Mouse (Mus musculus): Measurements from ENCODE around the gene Mymx. TPM values are rescaled to one million over a fixed set of nuclear protein-coding genes. Genes with fewer than 3 reads are reported as not detected.

Gene Mymx
- polyA plus RNA-seq, 1 experiment, result not detected

DNA sequence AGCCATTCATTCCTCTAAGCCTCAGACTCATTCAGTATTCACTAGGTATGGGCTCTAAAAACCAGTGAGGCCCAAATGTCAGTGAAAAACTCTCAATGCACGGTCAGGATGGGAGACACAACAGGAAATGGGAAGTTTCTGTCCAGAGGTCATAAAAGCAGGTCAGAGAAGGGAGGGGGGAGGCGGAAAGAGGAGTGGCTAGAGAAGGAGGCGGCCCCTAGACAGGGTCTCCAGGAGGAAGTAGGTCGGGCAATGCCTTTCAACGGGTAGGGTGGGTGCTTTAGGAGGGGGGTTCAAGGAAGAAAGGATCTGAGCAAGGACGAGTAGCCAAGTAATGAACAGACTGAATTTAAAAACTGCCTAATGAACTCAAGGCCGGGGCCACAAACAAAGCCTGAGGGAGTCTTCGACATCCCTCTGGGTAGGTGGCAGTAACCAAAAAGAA is 17.1 kb upstream of the Mymx start:
- Histone ChIP-seq H3K4me1 (ENCODE audit: control insufficient read depth, insufficient read depth, insufficient read length, low read length) (peaks cover 8% of the 10 kb centered on the region), H3K27ac (replicated peaks; ENCODE audit: low read depth, low read length) (peak overlapping the region; percentile 83), H3K4me3 (ENCODE audit: insufficient read depth, low read depth, low read length) (peak overlapping the region; percentile 54)

DNA sequence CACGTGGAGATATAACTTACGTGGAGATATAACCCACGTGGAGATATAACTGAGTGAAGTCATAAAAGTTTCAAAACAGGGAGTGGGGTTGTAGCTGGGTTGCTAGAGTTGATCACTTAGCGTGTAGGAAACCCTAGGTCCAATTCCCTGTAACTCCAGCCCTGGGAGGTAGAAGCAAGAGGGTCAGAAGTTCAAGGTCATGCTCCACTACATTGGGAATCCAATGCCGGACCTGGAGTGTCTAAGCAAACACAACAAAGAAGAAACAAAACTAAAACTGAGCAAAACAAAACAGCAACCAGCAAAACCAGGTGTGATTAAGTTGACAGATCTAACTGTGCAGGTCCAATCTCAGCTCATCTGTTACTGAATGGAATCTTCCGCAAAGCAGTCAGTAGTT is 15.8 kb upstream of the Mymx start:
- Histone ChIP-seq H3K4me3 (ENCODE audit: insufficient read depth, low read depth, low read length) (no peak overlapping the region), H3K4me1 (ENCODE audit: control insufficient read depth, insufficient read depth, insufficient read length, low read length) (peaks cover 8% of the 10 kb centered on the region), H3K27ac (replicated peaks; ENCODE audit: low read depth, low read length) (no peak overlapping the region)

DNA sequence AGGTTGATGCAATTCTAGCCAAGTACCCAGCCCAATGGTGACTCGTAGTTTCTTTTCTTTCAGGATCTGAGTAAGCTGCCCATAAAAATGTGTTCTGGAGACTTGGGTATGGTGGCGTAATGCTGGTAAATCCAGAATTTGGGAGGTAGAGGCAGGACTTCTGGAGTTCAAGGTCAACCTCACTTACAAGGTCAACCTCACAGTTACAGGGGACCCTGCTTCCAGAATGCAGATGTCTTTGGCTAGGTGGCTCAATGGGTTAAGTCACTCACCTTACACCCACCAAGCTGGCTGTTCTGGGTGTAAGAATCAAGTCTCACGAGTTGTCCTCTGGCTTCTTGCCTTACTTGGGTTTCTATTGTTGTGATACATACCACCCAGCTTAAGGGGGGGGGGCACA is 14.8 kb upstream of the Mymx start:
- no peak overlapping the region for H3K27ac ChIP-seq (replicated peaks; ENCODE audit: low read depth, low read length)
- H3K4me3 ChIP-seq (ENCODE audit: insufficient read depth, low read depth, low read length), result no peak overlapping the region
- peaks cover 8% of the 10 kb centered on the region for H3K4me1 ChIP-seq (ENCODE audit: control insufficient read depth, insufficient read depth, insufficient read length, low read length)

DNA sequence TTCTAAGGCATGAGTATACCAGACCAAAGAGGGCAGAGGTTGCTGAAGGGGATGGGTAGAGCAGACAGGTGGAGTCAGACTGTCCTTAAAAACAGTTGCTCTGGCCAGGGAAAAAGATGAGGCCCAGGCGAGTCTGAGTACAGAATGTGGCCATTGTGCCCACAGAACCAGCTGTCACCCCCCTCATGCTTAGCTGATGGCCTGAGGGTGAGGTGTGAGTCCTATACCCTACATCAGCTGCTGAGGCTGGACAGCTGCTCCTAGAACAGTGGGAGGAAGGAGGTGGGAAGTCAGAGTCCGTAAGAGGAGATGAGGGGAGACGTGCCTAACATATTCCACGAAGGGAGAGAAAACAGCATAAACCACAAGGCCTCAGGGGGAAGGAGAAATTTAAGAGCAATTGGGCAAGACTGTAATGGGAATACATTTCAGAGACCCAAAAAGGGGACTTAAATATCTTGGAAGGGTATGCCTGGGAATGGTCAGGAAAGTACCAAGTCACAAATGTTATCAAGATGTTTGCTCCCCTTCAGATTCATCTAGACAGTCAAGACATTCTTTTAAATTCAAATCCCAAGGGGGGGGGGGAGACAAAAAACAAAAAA is 14.2 kb upstream of the Mymx start:
- peaks cover 8% of the 10 kb centered on the region for H3K4me1 ChIP-seq (ENCODE audit: control insufficient read depth, insufficient read depth, insufficient read length, low read length)
- no peak overlapping the region for H3K27ac ChIP-seq (replicated peaks; ENCODE audit: low read depth, low read length)
- no peak overlapping the region for H3K4me3 ChIP-seq (ENCODE audit: insufficient read depth, low read depth, low read length)

DNA sequence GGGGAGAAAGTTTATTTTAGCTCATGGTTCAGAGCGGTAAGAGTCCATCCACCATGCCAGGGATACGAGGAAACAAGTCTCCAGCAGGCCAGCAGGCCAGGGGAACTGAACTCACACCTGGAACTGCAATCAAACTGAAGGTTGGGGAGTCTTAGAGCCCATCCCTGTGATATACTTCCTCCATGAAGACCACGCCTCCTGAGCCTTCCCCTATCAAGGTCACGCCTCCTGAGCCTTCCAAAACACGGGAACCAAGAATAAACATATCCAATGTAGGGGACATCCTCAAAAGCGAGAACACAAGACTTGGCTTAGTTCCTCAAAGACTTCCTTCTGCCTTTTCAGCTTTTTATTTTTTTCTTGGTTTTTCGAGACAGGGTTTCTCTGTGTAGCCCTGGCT is 11.0 kb upstream of the Mymx start:
- Histone ChIP-seq H3K27ac (replicated peaks; ENCODE audit: low read depth, low read length) (no peak overlapping the region), H3K4me1 (ENCODE audit: control insufficient read depth, insufficient read depth, insufficient read length, low read length) (peaks cover 3% of the 10 kb centered on the region; the same call in 1 of the 2 replicates), H3K4me3 (ENCODE audit: insufficient read depth, low read depth, low read length) (no peak overlapping the region)

DNA sequence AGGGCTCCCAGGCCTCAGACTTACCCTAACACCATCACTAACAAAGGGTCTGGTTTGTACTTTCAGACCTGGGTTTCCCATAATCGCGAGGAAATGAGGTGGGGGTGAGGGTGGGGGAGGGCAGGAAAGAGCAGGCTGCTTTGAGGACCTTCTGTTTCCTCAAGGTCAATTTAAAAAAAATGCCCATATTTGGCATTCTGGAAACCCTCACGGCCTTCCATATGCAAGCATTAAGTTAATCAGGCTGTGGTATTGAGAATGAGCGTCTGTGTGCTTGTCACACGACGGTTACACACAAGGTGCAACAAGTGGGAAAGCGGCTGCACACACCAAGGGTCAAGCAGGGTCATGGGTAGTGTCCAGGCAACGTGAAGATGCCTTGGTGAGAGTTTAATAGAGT is 10.1 kb upstream of the Mymx start:
- Histone ChIP-seq H3K4me3 (ENCODE audit: insufficient read depth, low read depth, low read length) (no peak overlapping the region), H3K4me1 (ENCODE audit: control insufficient read depth, insufficient read depth, insufficient read length, low read length) (peaks cover 3% of the 10 kb centered on the region; the same call in 1 of the 2 replicates), H3K27ac (replicated peaks; ENCODE audit: low read depth, low read length) (no peak overlapping the region)

DNA sequence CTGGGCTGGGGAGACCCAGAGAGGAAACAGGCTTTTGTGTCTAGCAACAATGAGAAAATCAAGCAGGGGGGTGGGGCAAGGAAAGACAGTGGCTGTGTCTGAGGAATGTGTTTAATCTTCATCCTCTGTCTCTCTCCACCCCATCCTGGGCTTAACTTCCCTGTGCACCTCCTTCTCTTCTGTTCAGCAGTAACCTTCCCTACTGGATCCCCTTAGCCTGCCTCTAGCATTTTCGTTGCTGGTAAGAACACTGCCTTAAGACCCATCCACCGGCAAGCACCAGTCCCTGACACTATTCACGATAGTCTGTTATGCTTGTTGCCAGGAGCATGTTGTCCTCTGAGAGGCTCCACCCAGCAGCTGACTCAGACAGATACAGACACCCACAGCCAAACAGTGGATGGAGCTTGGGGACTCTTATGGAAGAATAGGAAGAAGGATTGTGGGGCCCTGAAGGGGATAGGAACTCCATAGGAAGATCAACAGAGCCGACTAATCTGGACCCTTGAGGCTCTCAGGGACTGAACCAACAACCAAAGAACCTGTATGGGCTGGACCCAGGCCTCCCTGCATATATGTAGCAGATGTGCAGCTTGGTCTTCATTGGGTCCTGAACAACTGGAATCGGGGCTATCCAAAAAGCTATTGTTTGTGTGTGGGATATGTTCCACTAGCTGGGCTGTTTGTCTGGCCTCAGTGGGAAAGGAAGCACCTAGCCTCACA is 8.4 kb upstream of the Mymx start:
- peak overlapping the region; percentile 13; the same call in 1 of the 2 replicates for H3K27ac ChIP-seq (replicated peaks; ENCODE audit: low read depth, low read length)
- peaks cover 3% of the 10 kb centered on the region; the same call in 1 of the 2 replicates for H3K4me1 ChIP-seq (ENCODE audit: control insufficient read depth, insufficient read depth, insufficient read length, low read length)
- H3K4me3 ChIP-seq (ENCODE audit: insufficient read depth, low read depth, low read length), result no peak overlapping the region

DNA sequence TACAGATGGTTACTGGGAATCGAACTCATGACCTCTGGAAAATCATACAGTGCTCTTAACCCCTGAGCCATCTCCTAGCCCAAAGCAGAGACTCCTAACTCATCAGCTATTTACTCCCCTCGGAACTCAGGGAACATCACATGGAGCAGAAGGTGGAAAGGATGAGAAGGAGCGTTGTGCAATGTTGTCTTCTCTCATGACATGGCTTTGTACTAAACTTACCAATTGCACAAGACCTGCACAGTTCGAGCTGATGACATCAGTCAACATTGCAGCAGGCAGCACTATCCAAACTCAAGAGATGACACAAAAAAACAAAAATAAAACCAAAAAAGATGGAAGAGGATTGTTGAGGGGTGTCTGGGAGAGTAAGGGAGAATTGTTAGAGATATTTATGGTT is 6.5 kb upstream of the Mymx start:
- Histone ChIP-seq H3K27ac (replicated peaks; ENCODE audit: low read depth, low read length) (no peak overlapping the region), H3K4me1 (ENCODE audit: control insufficient read depth, insufficient read depth, insufficient read length, low read length) (peaks cover 3% of the 10 kb centered on the region; the same call in 1 of the 2 replicates), H3K4me3 (ENCODE audit: insufficient read depth, low read depth, low read length) (no peak overlapping the region)

DNA sequence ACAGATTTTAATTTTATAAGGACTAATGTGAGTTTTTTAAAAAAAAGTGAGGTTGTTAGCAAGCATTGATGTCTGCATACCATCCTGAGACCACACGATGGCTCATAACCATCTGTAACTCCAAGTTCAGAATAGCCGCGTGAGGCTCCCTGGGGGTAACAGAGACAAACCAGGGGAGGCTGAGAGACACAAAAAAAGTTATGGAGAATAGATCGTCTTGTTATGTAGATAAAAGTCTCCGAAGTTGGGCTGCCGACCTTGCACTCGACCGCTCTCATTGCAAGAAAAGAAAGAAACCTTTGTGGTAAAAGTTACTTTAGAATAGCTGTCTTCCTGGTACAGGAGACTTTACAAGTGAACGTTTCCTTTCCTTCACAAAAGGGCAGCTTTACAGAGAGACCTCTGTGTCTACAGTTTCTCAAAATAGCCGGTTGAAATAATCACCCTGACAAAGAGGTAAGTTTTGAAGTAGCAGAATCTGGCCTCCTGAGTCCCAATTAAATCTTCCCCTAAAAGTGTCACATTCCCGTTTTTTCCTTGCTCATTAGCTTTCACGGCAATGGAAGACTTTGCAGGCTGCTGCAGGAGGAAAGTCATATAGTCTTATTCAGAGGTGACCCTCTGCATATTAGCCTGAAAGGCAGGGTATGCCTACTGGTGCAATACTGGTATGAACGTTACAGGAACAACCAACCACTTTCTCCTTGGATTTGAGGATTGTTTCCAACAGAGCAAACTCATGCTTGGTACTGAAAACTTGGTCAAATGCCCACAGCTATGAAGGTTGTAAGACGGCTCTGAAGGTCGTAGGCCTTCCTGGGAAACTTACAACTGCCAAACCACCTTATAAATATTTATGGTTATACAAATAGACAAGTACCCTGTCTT is 5.3 kb upstream of the Mymx start:
- Histone ChIP-seq H3K4me3 (ENCODE audit: insufficient read depth, low read depth, low read length) (no peak overlapping the region), H3K4me1 (ENCODE audit: control insufficient read depth, insufficient read depth, insufficient read length, low read length) (peaks cover 3% of the 10 kb centered on the region; the same call in 1 of the 2 replicates), H3K27ac (replicated peaks; ENCODE audit: low read depth, low read length) (no peak overlapping the region)

DNA sequence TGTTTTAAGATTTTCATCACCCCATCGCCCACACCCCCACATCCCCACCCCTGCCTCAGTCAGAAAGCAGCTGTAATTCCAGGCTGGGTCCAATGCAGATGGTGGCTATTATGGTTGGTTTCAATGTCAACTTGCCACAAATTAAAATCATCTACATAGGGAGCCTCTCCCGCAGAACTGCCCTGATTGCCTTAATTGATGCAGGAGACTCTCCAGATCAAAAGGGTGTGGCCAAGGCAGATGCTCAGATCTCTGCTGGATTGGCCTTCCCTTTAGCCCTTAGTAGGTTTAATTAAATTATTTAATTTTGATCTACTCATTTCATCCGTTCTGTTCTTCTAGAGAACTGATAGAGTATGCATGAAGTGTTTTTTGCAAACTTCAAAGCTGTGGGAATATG is 1.1 kb upstream of the Mymx start:
- peaks cover 3% of the 10 kb centered on the region; the same call in 1 of the 2 replicates for H3K4me1 ChIP-seq (ENCODE audit: control insufficient read depth, insufficient read depth, insufficient read length, low read length)
- no peak overlapping the region for H3K27ac ChIP-seq (replicated peaks; ENCODE audit: low read depth, low read length)
- no peak overlapping the region for H3K4me3 ChIP-seq (ENCODE audit: insufficient read depth, low read depth, low read length)

DNA sequence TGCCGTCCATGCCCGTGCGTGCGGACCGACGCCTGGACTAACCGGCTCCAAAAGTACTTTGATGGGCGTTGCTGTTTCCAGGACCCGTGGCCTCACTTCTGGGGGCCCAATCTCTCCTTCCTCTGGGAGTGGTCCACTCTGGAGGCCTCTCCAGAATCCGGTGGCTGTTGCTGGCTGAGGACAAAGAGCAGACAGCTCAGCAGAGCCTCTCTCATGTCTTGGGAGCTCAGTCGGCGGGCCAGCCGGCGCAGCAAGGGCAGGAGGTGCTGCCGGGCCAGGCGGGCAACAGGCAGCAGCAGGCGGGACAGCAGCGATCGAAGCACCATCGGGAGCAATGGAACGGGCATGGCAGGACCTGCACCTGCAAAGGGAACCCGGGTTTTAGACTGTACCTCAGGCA is 577 bp downstream of the Mymx start:
- H3K27ac ChIP-seq (replicated peaks; ENCODE audit: low read depth, low read length), result no peak overlapping the region
- no peak overlapping the region for H3K4me3 ChIP-seq (ENCODE audit: insufficient read depth, low read depth, low read length)
- H3K4me1 ChIP-seq (ENCODE audit: control insufficient read depth, insufficient read depth, insufficient read length, low read length), result peaks cover 8% of the 10 kb centered on the region; the same call in 1 of the 2 replicates

DNA sequence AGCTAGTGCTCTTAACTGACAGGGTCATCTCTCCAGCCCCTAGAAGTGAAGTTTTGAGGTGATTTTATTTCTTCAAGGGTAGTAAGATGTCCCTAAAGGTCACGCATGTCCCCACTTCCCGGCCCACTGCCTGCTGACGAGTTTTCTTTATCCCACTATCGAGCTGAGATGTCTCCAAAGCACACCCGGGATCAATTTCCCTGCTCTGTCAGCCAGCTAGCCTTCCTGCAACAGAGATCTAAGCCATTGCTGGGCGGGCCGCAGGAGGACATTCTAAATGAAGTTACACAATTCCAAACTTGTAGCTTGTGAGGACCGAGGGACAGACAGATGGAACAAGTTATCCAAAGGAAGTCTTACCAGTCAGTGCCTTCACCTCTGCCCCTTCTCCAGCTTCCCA is 1.6 kb downstream of the Mymx start:
- Histone ChIP-seq H3K4me3 (ENCODE audit: insufficient read depth, low read depth, low read length) (no peak overlapping the region), H3K27ac (replicated peaks; ENCODE audit: low read depth, low read length) (no peak overlapping the region), H3K4me1 (ENCODE audit: control insufficient read depth, insufficient read depth, insufficient read length, low read length) (peaks cover 8% of the 10 kb centered on the region; the same call in 1 of the 2 replicates)

DNA sequence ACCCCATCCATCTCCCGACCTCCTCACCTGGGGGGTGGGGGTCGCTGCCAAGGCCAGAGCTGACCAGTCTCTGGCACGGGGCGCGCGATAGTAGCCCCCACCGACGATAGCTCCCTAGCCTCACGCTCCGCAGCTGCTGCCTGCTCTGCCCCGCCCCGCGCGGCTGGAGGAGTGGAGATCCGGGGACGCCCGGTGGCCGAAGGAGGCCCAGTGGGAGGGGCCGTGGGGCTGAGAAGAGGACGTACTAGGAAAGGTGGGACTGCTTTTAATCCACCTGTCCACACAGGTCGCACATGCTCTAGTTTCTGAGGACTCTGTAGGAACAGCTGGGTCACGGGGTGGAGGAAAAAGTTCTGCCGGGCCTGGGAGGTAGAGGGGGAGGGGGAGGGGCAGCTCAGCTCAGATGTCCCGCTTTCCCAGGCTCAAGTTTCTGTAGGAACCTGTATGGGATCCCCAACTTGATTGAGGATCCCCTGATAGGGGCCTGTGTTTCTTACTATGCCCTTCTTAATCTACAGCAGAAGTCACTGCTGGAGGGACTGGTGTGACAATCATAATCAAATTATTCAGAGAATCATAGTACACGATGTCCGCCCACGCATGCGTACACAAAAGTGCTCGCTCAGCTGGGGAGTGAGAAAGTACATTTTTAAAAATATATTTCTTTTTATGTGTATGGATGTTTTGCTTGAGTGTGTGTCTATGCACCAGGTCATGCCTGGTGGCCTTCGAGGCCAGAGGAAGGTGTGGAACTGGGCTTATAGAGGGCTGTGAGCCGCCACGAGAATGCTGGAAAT is 2.3 kb downstream of the Mymx start, which contains the start of gene Slc29a1:
TSS of gene Slc29a1 (minus strand) at position 161 of the 797 bp plus-strand sequence.
- Histone ChIP-seq H3K27ac (replicated peaks; ENCODE audit: low read depth, low read length) (no peak within 1 kb of the TSS), H3K4me1 (ENCODE audit: control insufficient read depth, insufficient read depth, insufficient read length, low read length) (peaks cover 8% of the 10 kb centered on the region; the same call in 1 of the 2 replicates), H3K4me3 (ENCODE audit: insufficient read depth, low read depth, low read length) (peak within 1 kb of the TSS; percentile 52)

DNA sequence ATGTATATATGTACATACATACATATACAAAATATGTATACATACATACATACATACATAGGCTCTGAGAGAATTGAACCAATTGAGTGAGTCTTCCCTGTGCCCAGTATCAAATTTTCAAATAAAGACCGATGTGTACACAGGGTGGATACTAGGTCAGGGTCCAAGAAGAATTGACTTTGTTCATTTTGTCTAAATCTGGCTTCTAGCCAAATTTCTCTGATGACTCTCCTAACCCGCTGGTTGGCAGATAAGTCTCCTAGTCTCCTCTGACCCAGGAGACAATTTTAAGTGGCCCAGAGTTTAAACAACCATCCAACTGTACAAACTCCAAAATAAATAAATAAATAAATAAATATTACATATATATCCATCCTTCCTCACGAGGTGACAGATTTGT is 3.0 kb downstream of the Mymx start:
- Histone ChIP-seq H3K4me3 (ENCODE audit: insufficient read depth, low read depth, low read length) (no peak overlapping the region), H3K27ac (replicated peaks; ENCODE audit: low read depth, low read length) (no peak overlapping the region), H3K4me1 (ENCODE audit: control insufficient read depth, insufficient read depth, insufficient read length, low read length) (peaks cover 12% of the 10 kb centered on the region)

Data from brown adipose tissue, adult 24 weeks (tissue).